Comparison of ENCODE assay signal across 13 mouse cellular contexts in the genomic region with DNA sequence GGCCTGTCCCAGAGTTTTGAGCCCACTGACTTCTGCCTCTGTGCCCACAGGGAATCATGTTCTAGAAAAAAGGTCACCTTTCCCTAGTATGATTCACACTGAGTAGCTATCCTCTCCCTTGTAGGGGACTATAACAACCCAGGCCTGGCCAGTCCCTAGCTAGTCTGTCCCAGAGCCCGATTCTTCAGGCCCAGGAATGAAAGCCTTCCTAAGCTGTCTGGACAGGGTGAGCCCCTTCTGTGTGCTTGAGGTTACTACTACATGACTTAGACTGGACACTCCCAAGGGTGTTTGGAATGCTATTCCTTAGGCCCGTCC. TPM values are rescaled to one million over a fixed set of nuclear protein-coding genes. Genes with fewer than 3 reads are reported as not detected.
DNase-seq lines count a peak whose midpoint lies in the region; ATAC-seq and TF ChIP-seq lines count a peak whose summit lies in the region.
"Had no signal": no experiment of that assay in that cellular context is flagged by ENCODE, and none has a peak within 500 bp of the region (broad histone marks: within the 10 kb centered on the region; RNA-seq: fewer than 3 reads in every experiment).

No protein-coding gene starts in this region.

- no peaks in the 10 kb centered on the region for H3K36me3 ChIP-seq in forebrain, embryonic 10.5 days (replicated peaks)
- H3K36me3 ChIP-seq in forebrain, postnatal 0 days (ENCODE audit: insufficient read depth) = no peaks in the 10 kb centered on the region
- no peaks in the 10 kb centered on the region for H3K36me3 ChIP-seq in lung, postnatal 0 days (ENCODE audit: insufficient read depth, low read length)
- no peaks in the 10 kb centered on the region for H3K36me3 ChIP-seq in hindbrain, postnatal 0 days (ENCODE audit: insufficient read depth, low read length)
- no peaks in the 10 kb centered on the region for H3K36me3 ChIP-seq in myocyte (ENCODE audit: control insufficient read depth, insufficient read depth)
- H3K36me3 ChIP-seq: heart, embryonic 15.5 days had no signal

- H3K27ac ChIP-seq in forebrain, embryonic 10.5 days = peak overlapping the region; percentile 81
- no peak overlapping the region for H3K27ac ChIP-seq in forebrain, postnatal 0 days (ENCODE audit: low read depth, low read length)
- H3K27ac ChIP-seq in lung, postnatal 0 days (ENCODE audit: low read length) = peak overlapping the region; percentile 38
- peak overlapping the region; percentile 66; the same call in 1 of the 2 replicates for H3K27ac ChIP-seq in hindbrain, postnatal 0 days
- H3K27ac ChIP-seq: layer of hippocampus, adult 2 months had no signal

- 80% methylated on average over 2 of the region's 2 CpGs for WGBS in forebrain, embryonic 10.5 days
- WGBS in forebrain, postnatal 0 days = 81% methylated on average over 2 of the region's 2 CpGs
- WGBS in lung, postnatal 0 days = 59% methylated on average over 2 of the region's 2 CpGs
- 80% methylated on average over 2 of the region's 2 CpGs for WGBS in hindbrain, postnatal 0 days

- 0 out of 2 replicates have a peak, but pooled peaks have one; percentile 3 for TF ChIP-seq EP300 in lung, postnatal 0 days (IDR thresholded peaks at IDR 0.05)

- DNase-seq in forebrain, embryonic 10.5 days (ENCODE audit: extremely low spot score, low spot score) = no peak
- no peak for DNase-seq in forebrain, postnatal 0 days
- DNase-seq in lung, postnatal 0 days (ENCODE audit: low spot score) = no peak
- no peak for DNase-seq in lung, postnatal 36 days
- DNase-seq in hindbrain, postnatal 0 days (ENCODE audit: low spot score) = no peak
- DNase-seq in thymus, postnatal 4 days = no peak
- DNase-seq in adrenal gland, postnatal 14 days = no peak

- no peak overlapping the region for H3K9ac ChIP-seq in forebrain, postnatal 0 days
- no peak overlapping the region for H3K9ac ChIP-seq in lung, postnatal 0 days (replicated peaks; ENCODE audit: low read depth)
- no peak overlapping the region for H3K9ac ChIP-seq in hindbrain, postnatal 0 days (replicated peaks; ENCODE audit: low read length)
- H3K9ac ChIP-seq: heart, embryonic 15.5 days had no signal

- peak overlapping the region; percentile 33; the same call in 1 of the 2 replicates for H3K4me3 ChIP-seq in forebrain, embryonic 10.5 days
- no peak overlapping the region for H3K4me3 ChIP-seq in forebrain, postnatal 0 days (ENCODE audit: low read depth, low read length)
- no peak overlapping the region for H3K4me3 ChIP-seq in lung, postnatal 0 days (ENCODE audit: low read depth, low read length)
- H3K4me3 ChIP-seq in hindbrain, postnatal 0 days (ENCODE audit: low read length) = no peak overlapping the region
- no peak overlapping the region for H3K4me3 ChIP-seq in myocyte
- H3K4me3 ChIP-seq: heart, embryonic 15.5 days; layer of hippocampus, adult 2 months had no signal

- no peak overlapping the region for H3ac ChIP-seq in myocyte (ENCODE audit: control insufficient read depth, insufficient read length)

- H3K4me2 ChIP-seq in forebrain, postnatal 0 days (ENCODE audit: low read depth) = no peak overlapping the region
- H3K4me2 ChIP-seq in lung, postnatal 0 days (replicated peaks; ENCODE audit: low read depth, low read length) = no peak overlapping the region
- H3K4me2 ChIP-seq in hindbrain, postnatal 0 days (ENCODE audit: low read depth, low read length) = no peak overlapping the region
- H3K4me2 ChIP-seq in myocyte (ENCODE audit: low read depth) = peak overlapping the region; percentile 65
- H3K4me2 ChIP-seq: heart, embryonic 15.5 days had no signal

- TF ChIP-seq POLR2A in myocyte (IDR thresholded peaks at IDR 0.05; ENCODE audit: insufficient read length, low read depth) = no peak

- no peaks in the 10 kb centered on the region for H3K9me3 ChIP-seq in forebrain, embryonic 10.5 days
- H3K9me3 ChIP-seq in forebrain, postnatal 0 days (ENCODE audit: low read length) = no peaks in the 10 kb centered on the region
- H3K9me3 ChIP-seq in lung, postnatal 0 days (ENCODE audit: low read length) = no peaks in the 10 kb centered on the region
- no peaks in the 10 kb centered on the region for H3K9me3 ChIP-seq in hindbrain, postnatal 0 days (ENCODE audit: low read length)
- H3K9me3 ChIP-seq: heart, embryonic 15.5 days had no signal

- H3K27me3 ChIP-seq in forebrain, embryonic 10.5 days (ENCODE audit: poor library complexity, severe bottlenecking) = peaks cover 41% of the 10 kb centered on the region
- H3K27me3 ChIP-seq in forebrain, postnatal 0 days (ENCODE audit: insufficient read depth, low read length) = no peaks in the 10 kb centered on the region
- H3K27me3 ChIP-seq in lung, postnatal 0 days (replicated peaks; ENCODE audit: insufficient read depth, low read length) = no peaks in the 10 kb centered on the region
- no peaks in the 10 kb centered on the region for H3K27me3 ChIP-seq in hindbrain, postnatal 0 days (ENCODE audit: insufficient read depth, low read length)
- no peaks in the 10 kb centered on the region for H3K27me3 ChIP-seq in myocyte (ENCODE audit: control insufficient read depth, insufficient read depth, insufficient read length)
- H3K27me3 ChIP-seq: heart, embryonic 15.5 days had no signal

- TF ChIP-seq CTCF in forebrain, postnatal 0 days (IDR thresholded peaks at IDR 0.05; ENCODE audit: low read depth) = no peak
- no peak for TF ChIP-seq CTCF in lung, postnatal 0 days (IDR thresholded peaks at IDR 0.05)
- no peak for TF ChIP-seq CTCF in hindbrain, postnatal 0 days (IDR thresholded peaks at IDR 0.05; ENCODE audit: low read depth)

- H3K79me2 ChIP-seq in myocyte (ENCODE audit: control insufficient read depth, insufficient read depth) = no peaks in the 10 kb centered on the region

- H3K4me1 ChIP-seq in forebrain, embryonic 10.5 days = peaks cover 51% of the 10 kb centered on the region
- no peaks in the 10 kb centered on the region for H3K4me1 ChIP-seq in forebrain, postnatal 0 days (ENCODE audit: insufficient read depth)
- H3K4me1 ChIP-seq in lung, postnatal 0 days (ENCODE audit: insufficient read depth, low read depth, low read length) = peaks cover 10% of the 10 kb centered on the region; the same call in 1 of the 2 replicates
- peaks cover 5% of the 10 kb centered on the region for H3K4me1 ChIP-seq in hindbrain, postnatal 0 days (ENCODE audit: insufficient read depth, low read length)

- ATAC-seq in forebrain, postnatal 0 days = no peak
- ATAC-seq in lung, postnatal 0 days = peak; percentile 47
- ATAC-seq in hindbrain, postnatal 0 days = no peak
- ATAC-seq: intestine, embryonic 16.5 days had no signal

TF ChIP-seq in myocyte, 11 proteins besides CTCF, POLR2A, EP300 and RAD21:
- TF ChIP-seq POLR2AphosphoS2 (IDR thresholded peaks at IDR 0.05; ENCODE audit: insufficient read length, low read depth) (no peak), USF1 (IDR thresholded peaks at IDR 0.05; ENCODE audit: low read depth) (no peak), TCF3 (IDR thresholded peaks at IDR 0.05; ENCODE audit: insufficient read length, low read depth) (no peak), MYOD1 (IDR thresholded peaks at IDR 0.05; ENCODE audit: control insufficient read depth in 1 of 3, insufficient read length in 2 of 3, low read depth in 2 of 3) (no peak), SRF (IDR thresholded peaks at IDR 0.05; ENCODE audit: control insufficient read depth, insufficient read length, low read depth) (no peak), E2F4 (IDR thresholded peaks at IDR 0.05; ENCODE audit: insufficient read depth) (no peak), REST (IDR thresholded peaks at IDR 0.05; ENCODE audit: insufficient read depth, insufficient read length) (no peak), MYOG (IDR thresholded peaks at IDR 0.05; ENCODE audit: control insufficient read depth in 1 of 3, insufficient read depth in 1 of 3, insufficient read length in 2 of 3, low read depth in 2 of 3) (no peak), TCF12 (IDR thresholded peaks at IDR 0.05; ENCODE audit: insufficient read depth, poor library complexity, severe bottlenecking) (no peak), MAX (IDR thresholded peaks at IDR 0.05; ENCODE audit: low read depth) (no peak), CEBPB (IDR thresholded peaks at IDR 0.05; ENCODE audit: insufficient read depth, poor library complexity, severe bottlenecking) (no peak)

RNA-seq across cellular contexts. Expression of gene Eif2b2, which starts 17.5 kb away (rescaled TPM):
- polyA plus RNA-seq in forebrain, embryonic 10.5 days (2016; fragmentation: Nextera tagmentation; extraction: Ambion mirVana) = 123 and 129 TPM in 2 replicates
- total RNA-seq in forebrain, postnatal 0 days (2014; rRNA removed) = 65.5 and 69.0 TPM in 2 replicates
- 78.3 and 86.9 TPM in 2 replicates for polyA plus RNA-seq in forebrain, postnatal 0 days (2015; fragmentation: Nextera tagmentation; extraction: Ambion mirVana)
- polyA plus RNA-seq in lung, postnatal 0 days (2015; fragmentation: Nextera tagmentation; extraction: Ambion mirVana) = 58.7 and 64.9 TPM in 2 replicates
- total RNA-seq in hindbrain, postnatal 0 days (2014; rRNA removed) = 38.9 and 91.0 TPM in 2 replicates
- polyA plus RNA-seq in hindbrain, postnatal 0 days (2015; fragmentation: Nextera tagmentation; extraction: Ambion mirVana) = 86.6 and 87.9 TPM in 2 replicates
- 342 TPM for polyA plus RNA-seq in myocyte (2012; fragmentation: generic; extraction: Trizol)
- total RNA-seq in adrenal gland, postnatal 14 days (2021) = 69.7 and 79.3 TPM in 2 replicates

RNA-seq across cellular contexts. Expression of gene Pgf, which starts 24.2 kb away (rescaled TPM):
- 2.5 and 3.1 TPM in 2 replicates for polyA plus RNA-seq in forebrain, embryonic 10.5 days (2016; fragmentation: Nextera tagmentation; extraction: Ambion mirVana)
- 5.3 and 7.8 TPM in 2 replicates for total RNA-seq in forebrain, postnatal 0 days (2014; rRNA removed)
- polyA plus RNA-seq in forebrain, postnatal 0 days (2015; fragmentation: Nextera tagmentation; extraction: Ambion mirVana) = 7.6 and 8.9 TPM in 2 replicates
- polyA plus RNA-seq in lung, postnatal 0 days (2015; fragmentation: Nextera tagmentation; extraction: Ambion mirVana) = 12.7 and 19.0 TPM in 2 replicates
- total RNA-seq in hindbrain, postnatal 0 days (2014; rRNA removed) = 2.9 and 5.0 TPM in 2 replicates
- polyA plus RNA-seq in hindbrain, postnatal 0 days (2015; fragmentation: Nextera tagmentation; extraction: Ambion mirVana) = 10.0 TPM in 2 replicates
- polyA plus RNA-seq in myocyte (2012; fragmentation: generic; extraction: Trizol) = 41.9 TPM
- 0.85 and 1.2 TPM in 2 replicates for total RNA-seq in adrenal gland, postnatal 14 days (2021)
- total RNA-seq: megakaryocyte progenitor cell, adult 5-6 weeks; MEL had no signal

RNA-seq across cellular contexts. Expression of gene Rps6kl1, which starts 50.7 kb away (rescaled TPM):
- 0.89 and 1.0 TPM in 2 replicates for polyA plus RNA-seq in forebrain, embryonic 10.5 days (2016; fragmentation: Nextera tagmentation; extraction: Ambion mirVana)
- 32.9 and 33.8 TPM in 2 replicates for total RNA-seq in forebrain, postnatal 0 days (2014; rRNA removed)
- 28.9 and 31.6 TPM in 2 replicates for polyA plus RNA-seq in forebrain, postnatal 0 days (2015; fragmentation: Nextera tagmentation; extraction: Ambion mirVana)
- 0.82 and 0.83 TPM in 2 replicates for polyA plus RNA-seq in lung, postnatal 0 days (2015; fragmentation: Nextera tagmentation; extraction: Ambion mirVana)
- total RNA-seq in hindbrain, postnatal 0 days (2014; rRNA removed) = 42.0 TPM in 2 replicates
- 29.3 and 30.8 TPM in 2 replicates for polyA plus RNA-seq in hindbrain, postnatal 0 days (2015; fragmentation: Nextera tagmentation; extraction: Ambion mirVana)
- polyA plus RNA-seq in myocyte (2012; fragmentation: generic; extraction: Trizol) = 0.53 TPM
- 1.7 and 2.2 TPM in 2 replicates for total RNA-seq in adrenal gland, postnatal 14 days (2021)
- total RNA-seq: megakaryocyte progenitor cell, adult 5-6 weeks had no signal

Comparison
In these comparisons a context has a peak if more than half of its experiments do, and no peak if none do; other contexts are left out.
1. RNA of gene Rps6kl1, which starts 50.7 kb away (polyA plus RNA-seq): 28.9 to 31.6 TPM in forebrain, postnatal 0 days and 29.3 to 30.8 TPM in hindbrain, postnatal 0 days; 0.89 to 1.0 TPM in forebrain, embryonic 10.5 days, 0.82 to 0.83 TPM in lung, postnatal 0 days and 0.53 TPM in myocyte (single experiment); every median in the first group is over 10 times any median in the second.